Mouse (Mus musculus) MEL (cell line): Measurements from ENCODE around the gene Matn4. TPM values are rescaled to one million over a fixed set of nuclear protein-coding genes. Genes with fewer than 3 reads are reported as not detected.

Source experiments
- DNase-seq: peaks from one replicate; pipeline ENCODE4 v3.0.0; 2011; ENCODE audit warnings: low read depth, low spot score
- H3K27ac ChIP-seq: 2 replicates; pipeline ENCODE4 v1.5.1; 2012; ENCODE audit warnings: low read depth, mild to moderate bottlenecking, control low read depth, low read length, moderate library complexity; ENCODE audit not compliant: control insufficient read depth
- H3K27me3 ChIP-seq, 2 experiments: fragments of 150-350 bp in 1 of 2; sonication (generic) in 1 of 2; 2 replicates each; pipeline ENCODE4 v1.6.1; 2012; ENCODE audit warnings: low read length in 2 of 2, mild to moderate bottlenecking in 2 of 2, improper control_type of control experiment in 1 of 2, moderate library complexity in 1 of 2; ENCODE audit not compliant: insufficient read depth in 2 of 2, control insufficient read depth in 1 of 2
- H3K36me3 ChIP-seq, 2 experiments: 2 replicates each; pipeline ENCODE4 v1.6.1; 2012 to 2014; ENCODE audit warnings: low read length in 2 of 2, improper control_type of control experiment in 1 of 2, inconsistent platforms in 1 of 2, mild to moderate bottlenecking in 1 of 2; ENCODE audit not compliant: insufficient read depth in 2 of 2, control insufficient read depth in 1 of 2
- H3K4me1 ChIP-seq, 2 experiments: fragments of 150-350 bp in 1 of 2; sonication (generic) in 1 of 2; 2 replicates each; pipeline ENCODE4 v1.6.1; 2012; ENCODE audit warnings: low read length in 2 of 2, improper control_type of control experiment in 1 of 2, mild to moderate bottlenecking in 1 of 2; ENCODE audit not compliant: insufficient read depth in 2 of 2, control insufficient read depth in 1 of 2
- H3K4me3 ChIP-seq, 2 experiments: fragments of 150-350 bp in 1 of 2; sonication (generic) in 1 of 2; 2 replicates each; pipeline ENCODE4 v1.5.1; 2012; ENCODE audit warnings: low read depth in 2 of 2, low read length in 2 of 2, mild to moderate bottlenecking in 2 of 2, moderate library complexity in 2 of 2, control low read depth in 1 of 2, improper control_type of control experiment in 1 of 2; ENCODE audit not compliant: control insufficient read depth in 1 of 2, insufficient read depth in 1 of 2
- H3K79me2 ChIP-seq: 2 replicates; pipeline ENCODE4 v1.6.1; 2012; ENCODE audit warnings: mild to moderate bottlenecking, low read length, moderate library complexity; ENCODE audit not compliant: control insufficient read depth, poor library complexity, insufficient read depth
- H3K9ac ChIP-seq: 2 replicates; pipeline ENCODE4 v1.6.1; 2012; ENCODE audit warnings: low read depth, mild to moderate bottlenecking, control low read depth, low read length, moderate library complexity; ENCODE audit not compliant: control insufficient read depth, poor library complexity, severe bottlenecking
- H3K9me3 ChIP-seq: fragments of 150-350 bp; sonication (generic); replicated peaks from 2 replicates; pipeline ENCODE4 v1.6.1; 2012; ENCODE audit warnings: mild to moderate bottlenecking, low read length, improper control_type of control experiment, moderate library complexity; ENCODE audit not compliant: insufficient read depth
- BHLHE40 ChIP-seq: IDR thresholded peaks from 2 replicates; pipeline ENCODE4 v1.6.1; 2012; ENCODE audit warnings: low read depth, mild to moderate bottlenecking, inconsistent platforms, low read length, improper control_type of control experiment, borderline replicate concordance
- CHD1 ChIP-seq: IDR thresholded peaks from 2 replicates; pipeline ENCODE4 v1.6.1; 2012; ENCODE audit warnings: low read depth, mild to moderate bottlenecking, inconsistent platforms, low read length, improper control_type of control experiment
- CHD2 ChIP-seq: IDR thresholded peaks from 2 replicates; pipeline ENCODE4 v1.6.1; 2011; ENCODE audit warnings: low read length, improper control_type of control experiment
- CTCF ChIP-seq, 3 experiments: IDR thresholded peaks in 2 of 3; conservative IDR thresholded peaks in 1 of 3; 2 replicates each; pipeline ENCODE4 v1.5.1; 2011 to 2012; ENCODE audit warnings: low read length in 3 of 3, low read depth in 2 of 3, mild to moderate bottlenecking in 2 of 3, improper control_type of control experiment in 1 of 3, inconsistent platforms in 1 of 3, mixed read lengths in 1 of 3, moderate library complexity in 1 of 3; ENCODE audit not compliant: control insufficient read depth in 1 of 3, insufficient read depth in 1 of 3, poor library complexity in 1 of 3, severe bottlenecking in 1 of 3
- ELF1 ChIP-seq: IDR thresholded peaks from 2 replicates; pipeline ENCODE4 v1.6.1; 2014; ENCODE audit warnings: low read depth, mild to moderate bottlenecking, inconsistent platforms, low read length, improper control_type of control experiment, moderate library complexity
- ETS1 ChIP-seq: IDR thresholded peaks from 2 replicates; pipeline ENCODE4 v1.6.1; 2012; ENCODE audit warnings: low read depth, mild to moderate bottlenecking, inconsistent platforms, low read length, improper control_type of control experiment, moderate library complexity
- JUND ChIP-seq: IDR thresholded peaks from 2 replicates; pipeline ENCODE4 v1.6.1; 2011; ENCODE audit warnings: low read depth, mild to moderate bottlenecking, improper control_type of control experiment, low read length
- KAT2A ChIP-seq: conservative IDR thresholded peaks from 2 replicates; pipeline ENCODE4 v1.6.1; 2012; ENCODE audit warnings: low read depth, low read length, improper control_type of control experiment, inconsistent platforms
- MAFK ChIP-seq: IDR thresholded peaks from 2 replicates; pipeline ENCODE4 v1.6.1; 2011; ENCODE audit warnings: low read depth, mild to moderate bottlenecking, low read length, improper control_type of control experiment, borderline replicate concordance
- MAZ ChIP-seq: IDR thresholded peaks from 2 replicates; pipeline ENCODE4 v1.6.1; 2012; ENCODE audit warnings: low read depth, mild to moderate bottlenecking, inconsistent platforms, low read length, improper control_type of control experiment
- MEF2A ChIP-seq: IDR thresholded peaks from 2 replicates; pipeline ENCODE4 v1.6.1; 2014; ENCODE audit warnings: low read depth, mild to moderate bottlenecking, inconsistent platforms, low read length, improper control_type of control experiment; ENCODE audit not compliant: poor library complexity, insufficient replicate concordance, severe bottlenecking; ENCODE audit errors: extremely low read depth
- MYB ChIP-seq: IDR thresholded peaks from 2 replicates; pipeline ENCODE4 v1.6.1; 2011; ENCODE audit warnings: mild to moderate bottlenecking, low read depth, low read length, improper control_type of control experiment
- POLR2AphosphoS5 ChIP-seq: IDR thresholded peaks from 2 replicates; pipeline ENCODE4 v1.6.1; 2012; ENCODE audit warnings: low read depth, borderline replicate concordance, mild to moderate bottlenecking, inconsistent platforms, low read length, moderate library complexity, mixed read lengths
- RCOR1 ChIP-seq: IDR thresholded peaks from 2 replicates; pipeline ENCODE4 v1.6.1; 2012; ENCODE audit warnings: low read depth, mild to moderate bottlenecking, inconsistent platforms, low read length, improper control_type of control experiment
- SMC3 ChIP-seq: IDR thresholded peaks from 2 replicates; pipeline ENCODE4 v1.6.1; 2011; ENCODE audit warnings: low read depth, low read length, improper control_type of control experiment
- TAL1 ChIP-seq: IDR thresholded peaks from 2 replicates; pipeline ENCODE4 v1.6.1; 2012; ENCODE audit warnings: mild to moderate bottlenecking, inconsistent platforms, low read length, moderate library complexity, mixed read lengths
- TBP ChIP-seq: IDR thresholded peaks from 2 replicates; pipeline ENCODE4 v1.8.0; 2011; ENCODE audit warnings: low read depth, low read length, improper control_type of control experiment
- TCF12 ChIP-seq: IDR thresholded peaks from 2 replicates; pipeline ENCODE4 v1.6.1; 2014; ENCODE audit warnings: low read depth, mild to moderate bottlenecking, inconsistent platforms, low read length, improper control_type of control experiment, moderate library complexity
- ZC3H11A ChIP-seq: IDR thresholded peaks from 2 replicates; pipeline ENCODE4 v1.6.1; 2012; ENCODE audit warnings: low read depth, mild to moderate bottlenecking, inconsistent platforms, low read length, improper control_type of control experiment
- ZMIZ1 ChIP-seq: IDR thresholded peaks from 2 replicates; pipeline ENCODE4 v1.6.1; 2012; ENCODE audit warnings: low read depth, mild to moderate bottlenecking, inconsistent platforms, low read length, improper control_type of control experiment, moderate library complexity
- ZNF384 ChIP-seq: IDR thresholded peaks from 2 replicates; pipeline ENCODE4 v1.6.1; 2012; ENCODE audit warnings: low read depth, mild to moderate bottlenecking, inconsistent platforms, low read length, improper control_type of control experiment
- polyA plus RNA-seq, 2 experiments: library from polyadenylated mRNA; stranded (reverse) in 1 of 2; unstranded in 1 of 2; fragments of >175 nt in 1 of 2; fragments of >200 nt in 1 of 2; gene quantifications; 2 replicates each; pipeline versions ENCODE4 v1.2.1 to v1.2.4; 2012; ENCODE audit warnings: low replicate concordance in 2 of 2, low read depth in 1 of 2; ENCODE audit not compliant: insufficient read length in 2 of 2, insufficient read depth in 1 of 2, missing spikeins in 1 of 2
- total RNA-seq: library from RNA; depleted of rRNA; stranded (reverse); fragments of 300-350 nt; gene quantifications from 2 replicates; pipeline ENCODE4 v1.2.3, GENCODE M21; 2012

Gene Matn4
- total and polyA plus RNA-seq, 3 experiments: not detected

GRCm38 (mm10) chr2:164435216-164436090 lies 30.5 kb upstream of the Matn4 start:
- DNase-seq: no peak
- no peaks in the 10 kb centered on the region for H3K79me2 ChIP-seq
- H3K27me3 ChIP-seq: peaks cover 9 to 15% of the 10 kb centered on the region in 2 experiments; a peak in 3 of 4 replicates
- TF ChIP-seq MAFK (no peak), KAT2A (no peak), SMC3 (no peak), MEF2A (no peak), ZNF384 (no peak), CTCF (IDR thresholded peaks at IDR 0.05 in 2 of 3, conservative IDR thresholded peaks at IDR 0.05 in 1 of 3; ENCODE audit: control insufficient read depth in 1 of 3, insufficient read depth in 1 of 3, low read depth in 2 of 3, low read length in 3 of 3, poor library complexity in 1 of 3, severe bottlenecking in 1 of 3) (no peak), TAL1 (no peak), ETS1 (no peak), TCF12 (no peak), CHD1 (no peak), POLR2AphosphoS5 (no peak), JUND (no peak), RCOR1 (no peak), BHLHE40 (no peak), ELF1 (no peak), MYB (no peak), ZMIZ1 (no peak)
- no peaks in the 10 kb centered on the region for H3K9me3 ChIP-seq
- H3K27ac ChIP-seq: no peak overlapping the region
- no peak overlapping the region for H3K9ac ChIP-seq
- H3K36me3 ChIP-seq: no peaks in the 10 kb centered on the region
- H3K4me3 ChIP-seq: no peak overlapping the region
- no peaks in the 10 kb centered on the region for H3K4me1 ChIP-seq

- H3K36me3 ChIP-seq: no peaks in the 10 kb centered on the region
- no peak overlapping the region for H3K27ac ChIP-seq
- H3K4me3 ChIP-seq: no peak overlapping the region
- TF ChIP-seq ZC3H11A (no peak), TBP (no peak), ELF1 (no peak), CHD2 (no peak), MAZ (no peak)
- TF ChIP-seq, all 39 proteins: peak for 0
- H3K4me1 ChIP-seq: no peaks in the 10 kb centered on the region
- no peak overlapping the region for H3K9ac ChIP-seq
- no peaks in the 10 kb centered on the region for H3K79me2 ChIP-seq
- no peaks in the 10 kb centered on the region for H3K9me3 ChIP-seq
- H3K27me3 ChIP-seq: peaks cover 9 to 16% of the 10 kb centered on the region in 2 experiments; a peak in 3 of 4 replicates
- no peak for DNase-seq
Measured at GRCm38 (mm10) chr2:164434681-164435080, 29.7 kb upstream of the Matn4 start.
